Mouse (Mus musculus) B cell, adult 2 months (primary cell): ENCODE data around the gene Pcyox1.

Experiments used
- DNase-seq, 2 experiments: peaks; one replicate each; pipeline ENCODE4 v3.0.0; 2022

Pcyox1 gene

DNA sequence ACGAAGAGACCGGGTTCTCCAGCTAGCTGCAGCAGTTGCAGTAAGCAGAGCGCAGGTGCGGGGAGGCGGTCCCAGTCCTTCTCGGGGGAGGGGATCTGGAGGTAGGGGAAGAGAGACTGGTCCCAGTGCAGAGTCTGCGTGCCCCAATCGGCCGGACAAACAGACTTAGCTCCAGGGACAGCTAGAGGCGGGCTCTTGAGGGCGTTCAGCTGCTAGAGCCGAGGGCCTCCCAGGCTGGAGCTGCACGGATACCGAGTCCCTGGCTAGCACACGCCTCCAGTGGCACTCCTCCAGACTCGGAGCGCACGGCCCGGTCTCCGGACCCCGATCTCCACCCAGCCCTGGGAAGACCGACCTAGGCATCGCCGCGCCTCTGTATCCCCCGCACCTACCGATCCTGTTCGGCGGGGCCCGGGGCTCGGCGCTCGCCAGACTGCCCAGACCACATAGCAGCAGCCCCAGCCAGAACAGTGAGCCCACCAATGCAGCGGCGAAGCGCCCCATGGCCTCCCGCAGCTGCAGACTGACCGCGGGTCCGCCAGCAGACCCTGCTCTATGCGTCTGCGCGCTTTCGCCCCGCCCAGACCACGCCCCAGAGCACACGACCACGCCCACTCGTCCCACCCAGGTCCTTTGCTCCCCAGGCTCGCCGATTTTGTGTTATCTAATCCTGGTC is at the start of gene Pcyox1:
Pcyox1 (minus strand) TSS at position 574 of the 676 bp plus-strand sequence.
- peak; percentile 87 for DNase-seq

DNA sequence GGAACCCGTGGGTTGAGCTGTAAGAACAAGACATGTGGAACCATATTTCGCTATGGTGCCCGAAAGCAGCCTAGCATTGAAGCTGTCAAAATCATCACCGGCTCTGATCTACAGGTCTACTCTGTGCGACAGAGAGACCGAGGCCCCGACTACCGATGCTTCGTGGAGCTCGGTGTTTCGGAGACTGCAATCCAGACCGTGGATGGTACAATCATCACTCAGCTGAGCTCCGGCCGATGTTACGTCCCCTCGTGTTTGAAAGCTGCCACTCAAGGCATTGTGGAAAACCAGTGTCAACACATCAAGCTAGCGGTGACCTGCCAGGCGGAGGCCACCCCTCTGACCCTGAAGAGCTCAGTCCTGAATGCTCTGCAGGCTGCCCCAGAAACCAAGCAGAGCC is 48.6 kb upstream of the Pcyox1 start:
- no peak for DNase-seq

DNA sequence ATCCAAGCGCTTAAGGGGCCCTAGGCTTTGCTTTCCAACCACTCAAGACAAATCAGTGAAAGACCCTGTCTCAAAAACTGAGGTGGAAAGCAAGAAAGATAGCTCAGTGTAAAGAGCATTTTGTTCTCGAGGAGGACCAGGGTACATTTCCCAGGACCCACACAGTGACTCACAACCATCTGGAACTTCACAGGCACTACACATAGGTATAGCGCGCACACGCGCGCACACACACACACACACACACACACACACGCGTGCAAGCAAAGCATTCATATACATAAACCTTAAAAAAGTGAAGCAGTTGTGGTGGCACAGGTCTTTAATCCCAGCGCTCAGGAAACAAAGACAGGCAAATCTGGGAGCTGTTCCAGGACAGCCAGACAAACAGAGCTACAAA is 44.6 kb upstream of the Pcyox1 start:
- DNase-seq: no peak

DNA sequence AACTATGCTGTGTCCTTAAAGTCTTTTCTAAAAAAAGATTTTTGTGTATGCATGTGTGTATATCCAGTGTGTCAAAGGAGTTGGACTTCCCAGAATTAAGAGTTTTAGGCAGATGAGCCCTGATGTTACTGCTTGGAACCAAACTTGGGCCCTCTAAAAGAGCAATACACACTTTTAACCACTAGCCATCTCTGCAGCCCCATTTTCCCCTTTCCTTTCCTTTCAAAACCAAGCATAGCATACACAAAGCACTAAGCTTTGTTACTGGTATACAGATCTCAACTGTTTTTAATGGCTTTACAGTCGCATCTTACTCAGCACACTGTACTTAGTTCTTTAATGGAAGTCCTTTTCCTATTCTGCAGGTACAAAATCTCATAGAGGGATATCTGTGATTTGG is 42.6 kb upstream of the Pcyox1 start:
- no peak for DNase-seq

DNA sequence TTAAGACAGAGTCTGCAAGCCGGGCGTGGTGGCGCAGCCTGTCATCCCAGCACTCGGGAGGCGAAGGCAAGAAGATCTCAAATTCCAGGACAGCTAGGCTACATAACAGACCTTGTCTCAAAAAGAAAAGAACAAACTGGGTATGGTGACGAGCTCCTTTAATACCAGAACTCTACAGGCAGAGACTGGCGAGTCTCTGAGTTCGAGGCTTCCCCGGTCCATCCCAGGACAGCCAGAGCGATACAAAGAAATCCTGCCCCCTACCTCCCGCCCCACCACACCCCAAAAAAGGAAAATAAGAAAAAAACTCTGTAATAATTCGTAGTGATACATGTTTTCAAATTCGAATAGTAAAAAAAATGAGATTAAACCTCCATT is 42.2 kb upstream of the Pcyox1 start:
- no peak for DNase-seq

DNA sequence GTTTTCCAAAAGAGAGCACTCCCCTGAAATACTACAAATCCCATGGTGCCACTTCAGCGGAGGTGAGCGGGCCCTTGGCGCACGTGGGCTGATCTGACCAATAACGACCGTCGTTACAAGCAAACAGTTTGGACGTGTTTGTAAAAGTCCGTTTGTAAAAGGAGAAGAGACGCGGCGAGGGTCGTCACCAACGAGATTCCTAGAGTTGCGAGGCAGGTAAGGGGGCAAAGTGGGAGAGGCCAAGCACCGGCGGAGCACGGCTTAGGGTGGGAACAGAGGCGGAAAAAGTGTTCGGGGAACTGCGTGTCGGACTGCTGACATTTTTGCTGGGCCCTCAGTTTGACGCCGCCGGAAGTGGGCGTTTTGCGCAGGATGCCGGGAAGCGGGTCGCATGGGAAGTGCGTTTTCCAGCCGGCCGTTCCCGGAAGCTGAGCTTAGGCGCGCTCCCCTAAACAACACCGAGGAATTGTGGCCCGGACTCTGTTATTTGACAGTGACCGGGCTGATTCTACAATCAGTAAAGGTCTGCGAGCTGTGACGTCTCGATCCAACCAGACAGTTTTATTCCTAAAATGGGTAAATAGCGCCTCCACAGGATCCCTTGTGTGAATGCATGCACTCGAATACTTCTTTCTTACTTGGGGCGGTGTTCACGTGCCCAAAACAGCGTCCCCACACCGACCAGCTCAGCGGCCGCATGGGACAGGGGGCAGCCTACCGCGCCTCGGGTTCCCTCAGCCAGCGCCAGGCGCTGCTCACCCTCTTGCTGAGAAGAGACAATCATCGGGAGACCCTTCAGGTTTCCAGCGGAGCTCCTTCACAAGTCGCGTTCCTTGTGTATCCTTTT is 41.5 kb upstream of the Pcyox1 start, which contains the start of gene C87436:
C87436 (plus strand) TSS at position 103 of the 847 bp plus-strand sequence.
- peak; percentile 89 to 92 for DNase-seq

DNA sequence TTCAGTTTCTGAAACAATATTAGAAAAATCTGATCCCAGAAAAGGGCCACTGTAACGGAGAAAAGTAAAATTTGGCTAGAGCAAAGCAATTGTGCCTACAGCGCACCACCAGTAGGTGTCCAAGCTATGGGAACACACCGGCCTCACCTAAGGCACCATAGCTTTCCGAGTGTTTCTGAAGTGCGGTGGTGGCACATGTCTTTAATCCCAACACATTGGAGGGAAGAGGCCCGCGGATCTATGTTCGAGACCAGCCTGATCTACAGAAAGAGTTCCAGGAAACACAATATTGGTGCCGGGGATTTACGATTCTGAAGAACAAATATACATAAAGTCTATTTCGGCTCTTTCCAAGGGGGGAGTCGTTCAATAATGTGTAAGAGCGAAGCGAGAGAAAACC is 40.8 kb upstream of the Pcyox1 start:
- DNase-seq: peak; percentile 69 to 72

DNA sequence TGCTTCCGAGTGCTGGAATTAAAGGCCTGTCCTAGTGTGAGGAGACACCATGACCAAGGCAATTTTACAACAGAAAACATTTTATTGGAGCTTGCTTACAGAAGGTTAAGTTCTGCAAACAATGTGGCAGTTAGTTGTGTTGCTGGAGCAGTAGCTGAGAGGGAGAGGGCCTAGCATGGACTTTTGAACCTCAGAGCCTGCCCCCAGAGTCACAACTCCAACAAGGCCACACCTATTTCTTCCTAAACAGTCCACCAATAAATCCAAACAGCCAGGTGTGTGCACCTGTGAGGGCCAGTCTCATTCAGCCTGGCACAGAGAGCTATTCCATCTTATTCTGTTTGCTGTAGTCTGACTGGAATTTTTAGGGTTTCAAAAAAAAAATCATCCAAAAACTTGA is 36.7 kb upstream of the Pcyox1 start:
- DNase-seq: no peak

DNA sequence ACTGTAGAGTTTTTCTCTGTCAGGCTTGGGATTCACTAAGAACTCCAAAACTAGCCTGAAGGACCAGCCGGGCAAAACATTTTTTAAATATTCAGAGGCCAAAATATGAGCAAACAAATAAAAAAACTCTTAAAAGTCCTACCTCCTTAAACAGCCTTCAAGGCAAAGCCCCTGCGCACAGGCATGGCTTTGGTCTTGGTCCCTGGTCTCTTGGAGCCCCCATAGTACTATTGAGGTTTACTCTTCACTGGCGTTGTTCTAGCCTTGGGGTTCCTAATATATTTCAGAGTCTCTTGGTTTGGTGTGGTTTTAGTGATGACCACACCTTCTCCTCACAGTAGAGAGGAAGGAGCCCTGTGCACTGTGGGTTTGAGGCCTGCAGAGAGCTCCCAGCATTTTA is 34.6 kb upstream of the Pcyox1 start:
- no peak for DNase-seq

DNA sequence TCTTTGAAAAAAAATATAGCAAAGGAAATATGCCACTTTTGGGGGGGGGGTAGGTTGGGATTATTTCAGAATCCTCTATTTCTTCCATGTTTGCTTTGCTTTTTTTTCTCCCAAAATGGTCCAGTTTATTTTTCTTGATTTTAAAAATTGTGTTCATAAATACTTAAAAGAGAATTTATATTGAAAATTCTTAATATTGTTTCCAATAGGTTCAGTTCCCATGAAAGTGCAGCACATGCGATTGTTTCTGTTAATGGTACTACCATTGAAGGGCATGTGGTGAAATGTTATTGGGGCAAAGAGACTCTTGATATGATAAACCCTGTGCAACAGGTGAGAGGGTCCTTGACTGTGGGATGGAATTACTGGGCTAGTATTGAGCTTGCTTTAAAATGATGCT is 29.4 kb upstream of the Pcyox1 start, which contains the start of gene Gm44790:
Gm44790 (plus strand) TSS at position 301 of the 400 bp plus-strand sequence.
- no peak for DNase-seq

DNA sequence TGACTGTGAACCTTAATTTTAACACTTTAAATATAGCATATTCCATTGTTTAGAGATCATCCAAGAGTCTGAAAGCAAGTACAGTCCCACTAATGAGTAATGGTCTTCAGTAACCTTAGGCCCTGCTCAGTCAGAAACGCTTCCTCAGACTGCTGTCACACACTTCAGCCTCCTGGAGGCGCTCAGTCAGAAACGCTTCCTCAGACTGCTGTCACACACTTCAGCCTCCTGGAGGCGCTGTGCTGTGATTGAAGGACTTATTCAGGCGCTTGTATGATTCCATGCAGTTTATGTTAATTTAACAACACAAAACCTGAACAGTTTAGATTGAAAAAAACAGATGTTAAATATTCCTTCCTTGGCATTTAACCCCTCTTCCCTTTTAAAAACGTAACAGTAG is 23.5 kb upstream of the Pcyox1 start:
- peak; percentile 54 to 55 for DNase-seq

DNA sequence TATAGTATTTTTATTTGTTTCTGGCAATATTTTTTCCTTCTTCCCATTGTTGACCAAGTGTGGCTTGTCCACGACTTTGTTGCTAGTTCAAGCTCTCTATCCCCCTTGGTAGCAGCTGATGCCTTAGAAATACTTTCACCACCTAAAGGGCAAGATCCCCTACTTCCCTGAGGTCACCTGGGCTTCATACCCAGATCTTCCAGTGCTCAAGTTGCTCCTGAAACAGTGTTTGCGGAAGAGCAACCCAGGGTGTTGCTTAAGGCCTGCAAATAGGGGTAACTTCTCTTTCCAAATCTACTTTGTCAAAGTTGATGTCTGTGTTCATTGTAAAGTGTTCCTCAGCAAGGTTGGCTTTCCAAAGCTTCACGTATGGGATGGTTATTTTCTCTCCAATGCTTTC is 22.3 kb upstream of the Pcyox1 start:
- no peak for DNase-seq

DNA sequence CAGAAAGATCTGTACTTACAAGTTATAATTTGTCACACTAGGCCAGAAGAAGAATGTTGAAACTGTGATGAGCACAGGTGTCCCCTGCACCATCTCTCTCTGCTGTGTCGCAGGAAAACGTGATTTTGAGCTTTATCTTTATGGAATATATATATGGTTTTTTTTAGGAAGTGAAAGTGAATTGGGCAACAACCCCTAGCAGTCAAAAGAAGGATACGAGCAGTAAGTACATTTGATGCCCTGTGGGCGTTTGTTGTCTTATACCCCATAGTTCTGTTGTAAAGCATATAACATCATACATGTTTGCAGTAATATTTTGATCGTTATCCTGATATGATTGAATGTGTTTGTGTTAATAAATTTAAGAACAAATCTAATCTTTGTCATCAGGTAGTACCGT is 21.8 kb upstream of the Pcyox1 start:
- no peak for DNase-seq

DNA sequence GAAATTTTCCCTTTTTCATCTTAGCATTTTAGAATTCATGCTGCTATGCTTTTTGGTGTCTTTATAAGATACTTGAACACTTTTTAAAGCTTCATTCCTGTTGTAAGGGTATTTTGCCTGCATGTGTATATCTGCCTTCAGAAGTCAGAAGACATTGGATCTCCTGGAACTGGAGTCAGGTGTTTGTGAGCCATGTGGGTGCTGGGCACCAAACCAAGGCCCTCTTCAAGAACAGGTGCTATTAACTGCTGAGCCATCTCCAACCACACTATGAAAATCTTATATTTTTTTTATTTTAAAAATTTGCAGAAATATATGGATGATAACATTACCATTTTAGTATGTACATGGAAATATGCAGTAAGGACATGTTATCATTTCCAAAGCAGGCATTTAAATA is 9.4 kb upstream of the Pcyox1 start:
- no peak for DNase-seq

DNA sequence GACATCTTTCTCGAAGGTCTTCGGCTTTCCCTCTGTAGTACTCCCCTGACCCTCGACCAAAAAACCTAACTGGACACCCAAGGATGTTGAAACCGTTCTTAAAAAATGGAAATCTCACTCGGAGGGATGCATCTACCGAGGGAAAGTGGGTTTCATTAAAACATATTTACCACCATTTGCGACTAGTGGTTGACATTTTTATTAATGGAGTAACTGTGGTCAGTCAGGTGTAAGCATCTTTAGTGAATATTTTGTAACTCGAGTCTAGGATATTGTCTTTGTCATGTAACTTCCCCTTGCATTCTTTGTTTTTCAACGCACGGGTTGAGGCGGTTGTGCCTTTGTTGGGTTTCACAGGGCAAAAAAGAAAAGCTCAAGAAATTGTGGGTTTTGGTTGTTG is 8.0 kb upstream of the Pcyox1 start:
- DNase-seq: peak; percentile 31

DNA sequence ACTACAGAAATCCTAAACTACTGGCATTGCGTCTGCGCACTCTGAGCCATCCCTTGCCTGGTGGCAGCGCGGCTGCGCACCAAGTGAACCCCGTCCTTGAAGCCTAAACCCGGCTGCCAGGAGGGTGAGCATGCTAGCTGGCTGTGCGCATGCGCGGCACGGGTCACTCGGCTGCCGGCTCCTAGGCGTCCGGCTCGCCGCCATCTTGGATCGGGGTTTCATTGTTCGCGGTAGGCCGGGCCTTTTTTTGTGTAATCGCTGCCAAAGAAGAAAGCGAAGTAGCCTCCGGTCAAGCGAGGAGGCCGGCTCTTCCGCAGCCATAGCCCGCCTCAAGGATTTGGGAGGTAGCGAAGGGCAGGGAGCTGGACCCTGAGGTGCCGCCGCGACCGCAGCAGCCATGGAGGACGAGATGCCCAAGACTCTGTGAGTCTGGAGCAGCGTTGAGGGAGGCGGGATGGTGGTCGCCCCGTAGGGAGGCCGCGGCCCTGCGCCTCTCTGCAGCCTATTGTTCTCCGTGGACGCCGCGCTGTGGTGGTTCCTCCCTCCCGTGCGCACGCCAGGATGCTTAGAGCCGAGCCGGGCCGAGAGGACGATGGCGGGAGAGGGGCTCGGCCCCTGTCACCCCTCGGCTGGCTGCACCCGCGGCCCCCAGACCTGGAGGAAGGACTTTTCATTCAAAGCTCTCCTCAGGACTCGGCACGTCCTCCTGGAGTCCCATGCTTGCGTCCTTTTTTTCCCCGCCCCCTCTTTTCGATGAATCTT is 7.3 kb upstream of the Pcyox1 start, which contains the start of gene Tia1:
Tia1 (plus strand) TSS at position 120 of the 762 bp plus-strand sequence.
- peak; percentile 93 to 94 for DNase-seq

DNA sequence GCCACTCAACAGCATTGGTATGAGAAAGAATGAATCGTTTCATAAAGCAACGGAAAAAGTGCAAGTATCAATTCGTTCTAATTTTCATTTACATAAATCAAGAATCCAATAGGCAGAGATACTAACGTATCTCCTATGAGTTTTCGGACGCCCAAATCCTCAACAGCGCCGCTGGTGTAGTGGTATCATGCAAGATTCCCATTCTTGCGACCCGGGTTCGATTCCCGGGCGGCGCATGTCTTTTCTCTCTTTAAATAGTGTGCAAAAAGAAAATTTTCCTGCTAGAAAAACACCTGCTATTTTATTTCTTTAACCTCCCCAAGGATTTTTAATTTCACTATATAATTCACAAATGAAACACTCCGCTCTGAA is 6.8 kb upstream of the Pcyox1 start:
- peak; percentile 88 to 89 for DNase-seq

DNA sequence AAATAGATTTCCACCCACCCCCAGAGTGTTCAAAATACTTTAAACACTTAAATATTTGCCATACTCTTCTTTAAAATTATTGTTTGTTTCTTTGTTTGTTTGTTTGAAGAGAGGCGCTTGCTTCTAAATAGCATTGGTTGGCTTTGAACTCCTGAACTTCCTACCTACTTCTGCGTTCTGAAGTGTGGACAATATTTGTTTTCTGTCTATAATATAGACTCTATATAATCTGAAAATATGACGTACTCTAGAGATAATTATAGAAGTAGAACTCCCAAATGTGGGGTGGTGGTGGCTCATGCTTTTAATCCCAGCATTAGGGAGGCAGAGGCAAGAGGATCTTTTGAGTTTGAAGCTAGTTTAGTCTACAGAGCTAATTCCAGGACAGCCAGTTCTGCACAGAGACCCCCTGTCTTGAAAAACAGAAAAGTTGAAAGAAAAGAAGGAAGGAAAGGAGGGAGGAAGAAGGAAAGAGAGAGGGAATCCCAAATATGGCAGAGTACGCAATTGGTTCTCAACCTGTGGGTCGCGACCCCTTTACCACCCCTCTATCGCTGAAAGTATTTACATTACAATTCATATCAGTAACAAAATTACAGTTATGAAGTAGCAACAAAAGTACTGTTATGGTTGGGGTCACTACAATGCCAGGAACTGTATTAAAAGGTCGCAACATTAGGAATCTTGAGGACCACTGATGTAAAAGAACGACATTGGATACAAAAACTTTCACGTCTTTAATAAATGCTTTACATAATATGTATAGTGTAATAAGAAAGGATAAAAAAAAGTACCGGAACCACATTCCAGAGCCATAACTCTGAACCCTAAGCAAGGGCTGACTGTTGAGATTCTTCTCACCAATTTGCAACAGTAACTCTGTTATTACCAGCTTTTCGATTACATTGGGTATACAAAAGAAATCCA is 6.0 kb upstream of the Pcyox1 start:
- no peak for DNase-seq

DNA sequence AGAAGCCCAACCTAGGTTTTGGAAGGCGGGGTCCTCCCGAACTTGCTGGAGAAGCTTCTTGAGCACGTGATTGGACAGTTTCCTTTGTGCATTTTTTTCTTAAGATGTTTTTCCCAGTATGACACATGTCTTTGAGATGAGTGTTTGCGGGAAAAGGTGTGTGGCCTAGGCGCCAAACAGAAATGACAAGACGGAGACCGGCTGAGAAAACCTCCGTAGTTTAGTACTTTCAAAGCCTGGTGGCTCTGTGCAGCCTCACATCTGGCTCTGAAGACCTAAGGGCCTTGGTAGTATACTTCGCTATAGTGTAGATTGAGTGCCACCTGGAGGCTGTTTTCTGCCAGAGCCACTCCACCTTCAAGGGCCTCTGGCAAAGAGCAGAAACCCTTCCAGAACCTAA is 4.0 kb upstream of the Pcyox1 start:
- DNase-seq: peak; percentile 79 to 83

DNA sequence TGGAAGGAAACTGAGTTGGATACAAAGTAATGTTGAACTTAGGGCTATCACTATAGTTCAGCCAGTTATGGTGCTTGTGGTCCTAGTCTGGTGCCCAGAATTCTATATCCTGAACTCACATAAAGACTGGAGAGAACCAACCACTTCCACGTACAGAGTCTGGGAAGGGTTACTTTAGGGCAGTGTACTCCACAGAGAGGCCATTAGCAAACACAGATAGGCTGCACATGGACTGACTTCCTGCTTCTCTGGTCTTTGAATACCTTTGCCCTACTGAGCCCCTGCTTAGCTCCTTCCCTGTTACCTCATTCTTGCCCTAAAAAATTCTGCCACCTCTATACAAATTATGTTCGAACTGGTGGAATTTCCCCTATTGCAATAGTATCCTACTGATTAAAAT is 3.0 kb upstream of the Pcyox1 start:
- no peak for DNase-seq

DNA sequence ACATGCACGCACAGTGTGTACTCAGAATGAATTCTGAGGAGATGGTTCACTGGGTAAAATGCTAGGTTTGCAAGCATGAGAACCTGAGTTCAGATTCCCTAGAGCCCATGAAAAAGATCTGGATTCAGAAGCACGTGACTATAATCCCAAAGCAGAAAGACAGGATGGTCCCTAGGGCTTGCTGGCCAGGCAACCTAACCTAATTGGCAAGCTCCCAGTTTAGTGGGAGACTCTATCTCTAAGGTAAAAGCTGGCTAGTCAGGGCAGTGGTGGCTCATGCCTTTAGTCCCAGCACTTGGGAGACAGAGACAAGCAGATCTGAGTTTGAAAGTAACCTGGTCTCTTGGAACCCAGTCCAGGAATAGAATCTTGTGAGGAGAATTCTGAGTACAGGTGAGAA is 2.0 kb upstream of the Pcyox1 start:
- DNase-seq: no peak

DNA sequence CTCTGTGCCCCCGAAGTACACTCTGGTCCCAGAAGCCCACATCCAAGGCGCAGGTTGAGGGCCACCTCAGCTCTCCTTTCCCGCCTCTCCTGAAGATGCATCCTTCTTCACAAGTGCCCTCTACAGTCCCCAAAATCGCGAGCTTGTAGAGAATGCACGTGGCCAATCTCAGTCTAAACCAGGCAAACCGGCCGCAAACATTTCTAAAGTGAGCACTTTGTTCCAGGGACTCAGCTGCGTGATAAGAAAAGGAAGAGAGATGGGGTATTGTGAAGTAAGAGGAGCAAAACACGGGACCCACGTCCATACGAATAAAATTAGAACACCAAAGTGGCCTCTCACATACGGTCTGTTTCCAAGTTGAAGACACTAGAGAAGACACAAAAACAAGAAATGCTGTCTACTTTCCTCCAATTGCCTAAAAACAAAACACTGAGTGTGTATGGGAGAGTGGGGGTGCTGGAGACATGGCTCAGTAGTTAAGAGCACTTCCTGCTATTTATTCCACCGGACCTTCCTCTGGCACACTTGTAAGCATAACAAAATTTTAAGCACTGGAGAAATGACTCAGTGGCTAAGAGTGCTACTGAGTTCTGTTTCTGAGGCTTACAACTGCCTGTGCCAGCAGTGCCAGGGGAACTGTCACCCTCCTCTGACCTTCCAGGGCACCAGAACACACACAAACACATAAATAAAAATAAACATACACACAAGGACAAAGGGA is 465 bp upstream of the Pcyox1 start:
- DNase-seq: peak in 1 of 2 experiments; percentile 26
